ENCODE assay signal across 8 mouse cellular contexts in genomic region chr2:29787104-29787917, GRCm38 (mm10). TPM values are rescaled to one million over a fixed set of nuclear protein-coding genes. Genes with fewer than 3 reads are reported as not detected.
DNase-seq lines count a peak whose midpoint lies in the region; ATAC-seq and TF ChIP-seq lines count a peak whose summit lies in the region.

TSS of gene Coq4 (plus strand) at chr2:29787493.

- intact Hi-C loops in heart, postnatal 10 days (cut with DNase I), result no loop called here

- peak; percentile 94 for ATAC-seq in forebrain, embryonic 13.5 days
- peak; percentile 93 for ATAC-seq in liver, postnatal 0 days
- peak; percentile 88 for ATAC-seq in neural tube, embryonic 14.5 days (ENCODE audit: low read depth)

- 2% methylated on average over 31 of the region's 31 CpGs for WGBS in forebrain, embryonic 13.5 days
- WGBS in large intestine, adult 2 months, result 3% methylated on average over 31 of the region's 31 CpGs
- 1% methylated on average over 31 of the region's 31 CpGs for WGBS in liver, postnatal 0 days (ENCODE audit: insufficient replicate concordance)
- WGBS in neural tube, embryonic 14.5 days, result 2% methylated on average over 31 of the region's 31 CpGs

- H3K4me3 ChIP-seq in E14TG2a.4 (replicated peaks; ENCODE audit: low read length), result peak within 1 kb of the TSS; percentile 93
- H3K4me3 ChIP-seq in forebrain, embryonic 13.5 days, result peak within 1 kb of the TSS; percentile 81
- H3K4me3 ChIP-seq in liver, postnatal 0 days (ENCODE audit: low read depth, low read length), result peak within 1 kb of the TSS; percentile 81
- H3K4me3 ChIP-seq in neural tube, embryonic 14.5 days (ENCODE audit: low read depth, low read length), result peak within 1 kb of the TSS; percentile 69

- peak; percentile 94 for DNase-seq in c-Kit-positive CD71-positive TER-119-positive erythroid progenitor cells, embryonic 14.5 days (ENCODE audit: low spot score)
- DNase-seq in heart, postnatal 10 days, result peak; percentile 95
- DNase-seq in large intestine, adult 2 months (ENCODE audit: low read depth, low spot score), result peak; percentile 92
- peak; percentile 90 for DNase-seq in liver, postnatal 0 days
- DNase-seq in testis, postnatal 10 days (ENCODE audit: low spot score), result peak; percentile 82

- TF ChIP-seq CTCF in E14TG2a.4 (conservative IDR thresholded peaks at IDR 0.05; ENCODE audit: low read length), result no peak
- no peak for TF ChIP-seq CTCF in liver, postnatal 0 days (IDR thresholded peaks at IDR 0.05; ENCODE audit: low read depth)

- H3K4me2 ChIP-seq in forebrain, embryonic 13.5 days, result peak within 1 kb of the TSS; percentile 89
- H3K4me2 ChIP-seq in liver, postnatal 0 days (ENCODE audit: low read depth, low read length), result peak within 1 kb of the TSS; percentile 98
- peak within 1 kb of the TSS; percentile 89 for H3K4me2 ChIP-seq in neural tube, embryonic 14.5 days (ENCODE audit: low read depth, low read length)

- peak within 1 kb of the TSS; percentile 80 for H3K9ac ChIP-seq in forebrain, embryonic 13.5 days
- H3K9ac ChIP-seq in liver, postnatal 0 days (replicated peaks), result peak within 1 kb of the TSS; percentile 74
- peak within 1 kb of the TSS; percentile 60 for H3K9ac ChIP-seq in neural tube, embryonic 14.5 days (replicated peaks; ENCODE audit: low read depth, low read length)

- H3K27ac ChIP-seq in forebrain, embryonic 13.5 days, result peak within 1 kb of the TSS; percentile 59
- peak within 1 kb of the TSS; percentile 88 for H3K27ac ChIP-seq in liver, postnatal 0 days (ENCODE audit: low read depth)
- peak within 1 kb of the TSS; percentile 35; the same call in 1 of the 2 replicates for H3K27ac ChIP-seq in neural tube, embryonic 14.5 days (ENCODE audit: low read depth, low read length)

- peak; percentile 67 for TF ChIP-seq EP300 in liver, postnatal 0 days (IDR thresholded peaks at IDR 0.05; ENCODE audit: low read depth)

- H3K9me3 ChIP-seq in E14TG2a.4 (ENCODE audit: low read length), result no peaks in the 10 kb centered on the region
- no peaks in the 10 kb centered on the region for H3K9me3 ChIP-seq in forebrain, embryonic 13.5 days (replicated peaks)
- no peaks in the 10 kb centered on the region for H3K9me3 ChIP-seq in liver, postnatal 0 days (ENCODE audit: low read length)
- H3K9me3 ChIP-seq in neural tube, embryonic 14.5 days (ENCODE audit: control insufficient read depth, low read length), result no peaks in the 10 kb centered on the region

- no peaks in the 10 kb centered on the region for H3K27me3 ChIP-seq in E14TG2a.4 (ENCODE audit: insufficient read depth, low read length)
- H3K27me3 ChIP-seq in forebrain, embryonic 13.5 days, result no peaks in the 10 kb centered on the region
- H3K27me3 ChIP-seq in liver, postnatal 0 days (ENCODE audit: insufficient read depth, low read length), result no peaks in the 10 kb centered on the region
- H3K27me3 ChIP-seq in neural tube, embryonic 14.5 days (ENCODE audit: control insufficient read depth, insufficient read depth, low read length), result no peaks in the 10 kb centered on the region

- peaks cover 53% of the 10 kb centered on the region for H3K4me1 ChIP-seq in E14TG2a.4 (replicated peaks; ENCODE audit: low read depth, low read length)
- peaks cover 21% of the 10 kb centered on the region for H3K4me1 ChIP-seq in forebrain, embryonic 13.5 days
- H3K4me1 ChIP-seq in liver, postnatal 0 days (ENCODE audit: insufficient read depth), result peaks cover 10% of the 10 kb centered on the region
- peaks cover 7% of the 10 kb centered on the region; the same call in 1 of the 2 replicates for H3K4me1 ChIP-seq in neural tube, embryonic 14.5 days (ENCODE audit: control insufficient read depth, insufficient read depth, low read length)

- peaks cover 70% of the 10 kb centered on the region for H3K36me3 ChIP-seq in E14TG2a.4 (ENCODE audit: insufficient read depth, low read length)
- H3K36me3 ChIP-seq in forebrain, embryonic 13.5 days (ENCODE audit: poor library complexity, severe bottlenecking), result peaks cover 64% of the 10 kb centered on the region
- peaks cover 26% of the 10 kb centered on the region for H3K36me3 ChIP-seq in liver, postnatal 0 days (replicated peaks; ENCODE audit: insufficient read depth, low read length)
- H3K36me3 ChIP-seq in neural tube, embryonic 14.5 days (ENCODE audit: control insufficient read depth, insufficient read depth, low read length), result peaks cover 24% of the 10 kb centered on the region

RNA-seq across cellular contexts. Expression of gene Coq4, which starts in this region (rescaled TPM):
- 30.4 and 33.5 TPM in 2 replicates for polyA plus RNA-seq in forebrain, embryonic 13.5 days (2015; fragmentation: Nextera tagmentation; extraction: Ambion mirVana)
- 10 to 100 TPM; 14.3 to 17.5 TPM for total RNA-seq in heart, postnatal 10 days (2021)
- 45.6 and 61.9 TPM in 2 replicates for polyA plus RNA-seq in large intestine, adult 2 months (2012; rRNA removed)
- 6.1 and 7.2 TPM in 2 replicates for polyA plus RNA-seq in liver, postnatal 0 days (2015; fragmentation: Nextera tagmentation; extraction: Ambion mirVana)
- 39.5 and 53.4 TPM in 2 replicates for polyA plus RNA-seq in neural tube, embryonic 14.5 days (2014; fragmentation: Nextera tagmentation; extraction: Ambion mirVana)

Comparison
In these comparisons a context has a peak if more than half of its experiments do, and no peak if none do; other contexts are left out.
1. Peak in every context shown above with its lines: DNase-seq, ATAC-seq, H3K4me3 ChIP-seq and H3K27ac ChIP-seq.
2. H3K27ac ChIP-seq: peak in every context shown above with its lines; median percentile 88 in liver, postnatal 0 days; 59 in forebrain, embryonic 13.5 days; 35 in neural tube, embryonic 14.5 days.